Mouse (Mus musculus) G1E (cell line): ENCODE data around the gene Tmprss12.

Experiments used
- CTCF ChIP-seq: IDR thresholded peaks from 2 replicates; pipeline ENCODE4 v1.5.1; 2012; ENCODE audit warnings: low read depth, low read length, inconsistent platforms, mixed read lengths
- GATA1 ChIP-seq: IDR thresholded peaks from 2 replicates; pipeline ENCODE4 v1.6.1; 2012; ENCODE audit warnings: borderline replicate concordance, low read length, inconsistent platforms, mixed read lengths
- GATA2 ChIP-seq: IDR thresholded peaks from 2 replicates; pipeline ENCODE4 v1.6.1; 2012; ENCODE audit warnings: low read depth, low read length, inconsistent platforms, borderline replicate concordance
- POLR2AphosphoS5 ChIP-seq: IDR thresholded peaks from 2 replicates; pipeline ENCODE4 v1.6.1; 2012; ENCODE audit warnings: low read depth, low read length, inconsistent platforms; ENCODE audit not compliant: insufficient replicate concordance
- TAL1 ChIP-seq: conservative IDR thresholded peaks from 2 replicates; pipeline ENCODE4 v1.6.1; 2012; ENCODE audit warnings: low read depth, low read length, inconsistent platforms, mixed read lengths

DNA sequence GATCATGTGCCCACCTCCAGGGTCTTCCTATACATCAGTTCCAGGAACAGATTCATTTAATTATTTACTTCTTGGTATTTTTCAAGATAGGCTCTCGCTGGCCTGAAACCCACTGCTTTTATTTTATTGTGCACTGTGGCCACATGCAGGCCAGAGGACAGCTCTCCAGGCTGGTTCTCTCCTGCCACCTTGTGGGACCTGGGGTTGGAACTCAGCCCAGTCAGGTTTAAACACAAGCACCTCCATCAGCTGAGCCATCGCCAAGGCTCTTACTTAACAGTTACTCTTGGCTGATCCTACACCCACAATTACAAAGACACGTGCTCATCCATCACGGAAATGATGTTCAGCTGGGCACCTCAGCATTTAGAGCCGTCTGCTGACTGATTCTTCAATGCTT lies 40.5 kb downstream of the Tmprss12 start:
- no peak for TF ChIP-seq CTCF
- TF ChIP-seq GATA1, result no peak
- TF ChIP-seq GATA2, result no peak
- no peak for TF ChIP-seq TAL1
- TF ChIP-seq POLR2AphosphoS5, result no peak
